Mouse (Mus musculus) naive thymus-derived CD4-positive, alpha-beta T cell, adult 5 months (primary cell): ENCODE data around the gene Usp42. TPM values are rescaled to one million over a fixed set of nuclear protein-coding genes. Genes with fewer than 3 reads are reported as not detected.

Experiments used
- polyA plus RNA-seq: library from polyadenylated mRNA; unstranded; fragments of 100-300 nt; shearing (Covaris generic); gene quantifications from one replicate; pipeline ENCODE4 v1.2.1, GENCODE M21; 2017

Gene Usp42
- polyA plus RNA-seq = 27.8 TPM

GRCm38 (mm10) chr5:143732180-143732891 lies at the start of gene Usp42:
Gene Usp42, minus strand, starts transcription at chr5:143732280.

Other genes starting within 250 kb of the Usp42 start
- 597 TPM for gene Rac1, start 204.2 kb downstream of the Usp42 start, polyA plus RNA-seq
- 55.9 TPM for gene Cyth3, start 109.8 kb downstream of the Usp42 start, polyA plus RNA-seq
- gene Eif2ak1, start 85.5 kb upstream of the Usp42 start, polyA plus RNA-seq = 50.1 TPM
- 0.27 TPM for gene Ankrd61, start 165.4 kb upstream of the Usp42 start, polyA plus RNA-seq
- 47.3 TPM for gene Aimp2, start 177.6 kb upstream of the Usp42 start, polyA plus RNA-seq
- gene Pms2, start 177.7 kb upstream of the Usp42 start, polyA plus RNA-seq = 40.3 TPM
- gene Gm42421, start 195.9 kb upstream of the Usp42 start, polyA plus RNA-seq = 1.4 TPM
- 0.50 TPM for gene Rsph10b, start 200.8 kb upstream of the Usp42 start, polyA plus RNA-seq